ENCODE assay signal across 14 mouse cellular contexts in the genomic region with DNA sequence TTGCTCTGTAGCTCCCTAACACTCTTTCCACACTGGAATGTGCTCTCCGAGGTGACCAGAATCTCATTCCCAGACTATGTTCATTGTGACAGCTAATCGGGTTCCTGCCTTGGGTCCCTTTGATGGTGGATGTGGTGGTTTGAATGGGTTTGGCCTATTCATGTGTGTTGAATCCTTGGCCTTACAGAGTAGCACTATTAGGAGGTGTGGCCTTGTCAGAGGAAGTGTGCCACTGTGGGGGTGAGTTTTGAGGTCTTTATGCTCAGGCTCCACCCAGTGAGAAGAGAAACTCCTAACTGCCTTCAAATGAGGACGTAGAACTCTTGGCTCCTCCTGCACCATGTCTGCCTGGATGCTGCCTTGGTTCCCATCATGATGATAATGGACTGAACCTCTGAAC.
A peak's percentile ranks its signal among the peaks of the same experiment; 100 is the strongest.
DNase-seq lines count a peak whose midpoint lies in the region; ATAC-seq lines count a peak whose summit lies in the region.
"Had no signal": no experiment of that assay in that cellular context is flagged by ENCODE, and none has a peak within 500 bp of the region (broad histone marks: within the 10 kb centered on the region; RNA-seq: fewer than 3 reads in every experiment).

No protein-coding gene starts in this region.

- 0 out of 2 replicates have a peak overlapping the region, but pooled peaks have one; percentile 50 for H3K27ac ChIP-seq in hindbrain, embryonic 13.5 days
- H3K27ac ChIP-seq in hindbrain, embryonic 16.5 days (ENCODE audit: low read depth, low read length) = no peak overlapping the region
- H3K27ac ChIP-seq in midbrain, embryonic 13.5 days = peak overlapping the region; percentile 3; the same call in 1 of the 2 replicates
- H3K27ac ChIP-seq: embryonic facial prominence, embryonic 13.5 days; limb, embryonic 10.5 days had no signal

- H3K4me2 ChIP-seq in hindbrain, embryonic 13.5 days = no peak overlapping the region
- H3K4me2 ChIP-seq in hindbrain, embryonic 16.5 days (ENCODE audit: low read length) = no peak overlapping the region
- no peak overlapping the region for H3K4me2 ChIP-seq in midbrain, embryonic 13.5 days (replicated peaks)
- H3K4me2 ChIP-seq: embryonic facial prominence, embryonic 13.5 days had no signal

- no peak overlapping the region for H3K9ac ChIP-seq in hindbrain, embryonic 13.5 days
- no peak overlapping the region for H3K9ac ChIP-seq in hindbrain, embryonic 16.5 days (ENCODE audit: low read depth, low read length)
- H3K9ac ChIP-seq in midbrain, embryonic 13.5 days (replicated peaks) = no peak overlapping the region
- H3K9ac ChIP-seq: embryonic facial prominence, embryonic 13.5 days; liver, postnatal 0 days had no signal

- DNase-seq in A20 (ENCODE audit: low read depth, low spot score) (peak; percentile 24), ES-CJ7 (ENCODE audit: low read depth, low spot score) (peak; percentile 22)
- DNase-seq in kidney, postnatal 10 days = no peak
- DNase-seq in adrenal gland, postnatal 10 days = no peak
- DNase-seq in right cerebral cortex, postnatal 14 days = no peak
- DNase-seq: cerebellum, adult 9-11 months; heart, adult 11 months; liver, postnatal 0 days had no signal

- H3K36me3 ChIP-seq in hindbrain, embryonic 13.5 days = no peaks in the 10 kb centered on the region
- no peaks in the 10 kb centered on the region for H3K36me3 ChIP-seq in hindbrain, embryonic 16.5 days (ENCODE audit: control insufficient read depth, insufficient read depth, low read length)
- no peaks in the 10 kb centered on the region for H3K36me3 ChIP-seq in midbrain, embryonic 13.5 days
- H3K36me3 ChIP-seq: embryonic facial prominence, embryonic 13.5 days; limb, embryonic 10.5 days had no signal

- no peak overlapping the region for H3K4me3 ChIP-seq in hindbrain, embryonic 13.5 days
- no peak overlapping the region for H3K4me3 ChIP-seq in hindbrain, embryonic 16.5 days (ENCODE audit: low read length)
- no peak overlapping the region for H3K4me3 ChIP-seq in midbrain, embryonic 13.5 days (replicated peaks)
- H3K4me3 ChIP-seq: embryonic facial prominence, embryonic 13.5 days; limb, embryonic 10.5 days; megakaryocyte, embryonic 14.5 days had no signal

- no peak for ATAC-seq in hindbrain, embryonic 13.5 days (ENCODE audit: low FRiP score)
- no peak for ATAC-seq in hindbrain, embryonic 16.5 days
- no peak for ATAC-seq in midbrain, embryonic 13.5 days

- WGBS in hindbrain, embryonic 13.5 days = 27% methylated on average over 3 of the region's 3 CpGs
- 21% methylated on average over 3 of the region's 3 CpGs for WGBS in hindbrain, embryonic 16.5 days
- WGBS in midbrain, embryonic 13.5 days = 20% methylated on average over 3 of the region's 3 CpGs

- peaks cover 71% of the 10 kb centered on the region for H3K27me3 ChIP-seq in hindbrain, embryonic 13.5 days
- H3K27me3 ChIP-seq in hindbrain, embryonic 16.5 days (replicated peaks; ENCODE audit: control insufficient read depth, insufficient read depth, low read length) = no peaks in the 10 kb centered on the region; the same call in 1 of the 2 replicates
- peaks cover 80% of the 10 kb centered on the region for H3K27me3 ChIP-seq in midbrain, embryonic 13.5 days
- H3K27me3 ChIP-seq: embryonic facial prominence, embryonic 13.5 days; megakaryocyte, embryonic 14.5 days had no signal

- peaks cover 34% of the 10 kb centered on the region for H3K4me1 ChIP-seq in hindbrain, embryonic 13.5 days (replicated peaks)
- H3K4me1 ChIP-seq in hindbrain, embryonic 16.5 days (ENCODE audit: control insufficient read depth, insufficient read depth, low read depth, low read length) = peaks cover 10% of the 10 kb centered on the region; the same call in 1 of the 2 replicates
- peaks cover 30% of the 10 kb centered on the region for H3K4me1 ChIP-seq in midbrain, embryonic 13.5 days (replicated peaks)
- H3K4me1 ChIP-seq: megakaryocyte, embryonic 14.5 days had no signal

- H3K9me3 ChIP-seq in hindbrain, embryonic 13.5 days = peaks cover 4% of the 10 kb centered on the region; the same call in 1 of the 2 replicates
- H3K9me3 ChIP-seq in hindbrain, embryonic 16.5 days (ENCODE audit: control insufficient read depth, low read length) = no peaks in the 10 kb centered on the region
- no peaks in the 10 kb centered on the region for H3K9me3 ChIP-seq in midbrain, embryonic 13.5 days
- H3K9me3 ChIP-seq: embryonic facial prominence, embryonic 13.5 days; limb, embryonic 10.5 days had no signal

Comparison
In these comparisons a context has a peak if more than half of its experiments do, and no peak if none do; other contexts are left out.
1. DNase-seq: peak in A20 (single experiment) and ES-CJ7 (single experiment); none in kidney, postnatal 10 days (single experiment), adrenal gland, postnatal 10 days (single experiment) and right cerebral cortex, postnatal 14 days (single experiment).